Mouse (Mus musculus) yolk sac, embryonic 10.5 days (tissue): ENCODE measurements around the gene Zfp866.

ENCODE experiments used
- DNase-seq: peaks from one replicate; pipeline ENCODE4 v3.0.0-alpha.2; 2017; ENCODE audit warnings: low spot score

The Zfp866 gene

DNA sequence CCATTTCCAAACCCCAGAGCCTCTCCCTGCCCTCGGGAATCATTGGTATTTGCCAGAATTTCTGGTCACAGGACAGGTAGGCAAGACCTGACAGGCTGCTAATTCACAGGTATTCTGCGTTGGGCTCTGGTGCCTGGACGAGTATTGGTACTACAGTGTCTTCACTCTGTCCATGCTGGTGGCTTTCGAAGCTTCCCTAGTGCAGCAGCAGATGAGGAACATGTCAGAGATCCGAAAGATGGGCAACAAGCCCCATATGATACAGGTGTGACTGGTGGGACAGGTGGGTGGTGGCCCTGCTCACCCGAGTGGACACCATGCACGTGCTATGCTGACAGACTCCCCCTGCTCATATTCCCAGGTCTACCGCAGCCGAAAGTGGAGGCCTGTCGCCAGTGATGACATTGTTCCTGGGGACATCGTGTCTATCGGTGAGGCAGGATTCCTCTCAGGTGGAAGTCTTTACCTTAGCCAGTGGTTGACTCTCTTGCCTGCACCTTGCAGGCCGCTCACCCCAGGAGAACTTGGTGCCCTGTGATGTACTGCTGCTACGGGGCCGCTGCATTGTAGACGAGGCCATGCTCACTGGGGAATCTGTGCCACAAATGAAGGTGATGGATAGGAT lies 5.9 kb upstream of the Zfp866 start:
- no peak for DNase-seq

DNA sequence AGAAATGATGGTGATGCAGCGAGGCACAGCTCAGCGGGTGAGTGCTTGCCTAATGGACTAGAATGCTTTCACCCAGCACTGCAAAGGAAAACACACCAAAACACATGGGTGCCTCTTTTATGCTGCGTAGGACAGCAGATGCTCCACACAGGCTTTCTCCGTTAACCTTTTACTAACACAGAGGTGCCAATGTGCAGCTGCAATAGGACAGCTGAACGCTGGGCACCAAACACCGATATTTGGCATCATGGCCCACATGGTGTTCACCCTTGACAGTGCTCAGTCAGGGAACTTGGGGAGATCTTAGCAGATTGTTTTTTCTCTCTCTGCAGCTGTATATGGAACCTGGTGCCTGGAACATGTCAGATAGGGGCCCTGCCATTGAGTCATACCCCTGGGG lies 3.9 kb upstream of the Zfp866 start:
- DNase-seq = no peak

DNA sequence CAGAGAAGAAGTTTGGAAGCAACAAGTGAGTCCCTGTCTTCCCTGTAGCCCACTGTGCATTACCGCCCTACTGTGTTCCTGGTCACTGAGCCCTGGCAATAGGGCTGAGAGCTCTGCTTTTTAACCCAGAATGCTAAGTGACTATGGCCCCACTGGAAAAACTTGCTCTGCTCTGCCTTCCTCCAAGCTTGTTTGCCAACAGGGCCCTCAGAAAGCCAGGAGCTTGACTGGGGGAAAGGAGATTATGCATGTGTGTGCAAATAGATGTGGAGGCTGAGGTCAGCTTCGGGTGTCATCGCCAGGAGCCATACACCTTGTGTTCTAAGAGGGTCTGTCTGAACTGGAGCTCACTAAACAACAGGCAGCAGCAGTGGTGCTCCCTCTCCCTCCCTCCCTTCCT lies 3.1 kb upstream of the Zfp866 start:
- no peak for DNase-seq

DNA sequence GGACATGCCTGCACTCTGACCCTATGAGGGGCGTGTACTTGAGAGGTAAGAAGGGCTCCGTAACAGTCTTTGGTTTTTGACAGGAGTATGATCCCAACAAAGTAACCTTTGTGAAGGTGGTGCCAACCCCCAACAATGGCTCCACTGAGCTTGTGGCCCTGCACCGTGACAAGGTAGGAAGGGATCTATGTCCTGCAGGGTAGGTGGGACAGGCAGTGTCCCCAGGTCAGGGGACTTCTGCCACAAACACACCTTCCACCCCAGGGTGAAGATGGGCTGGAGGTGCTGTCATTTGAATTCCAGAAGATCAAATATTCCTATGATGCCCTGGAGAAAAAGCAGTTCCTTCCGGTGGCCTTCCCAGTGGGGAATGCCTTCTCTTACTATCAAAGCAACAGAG lies 2.7 kb upstream of the Zfp866 start:
- DNase-seq = no peak

DNA sequence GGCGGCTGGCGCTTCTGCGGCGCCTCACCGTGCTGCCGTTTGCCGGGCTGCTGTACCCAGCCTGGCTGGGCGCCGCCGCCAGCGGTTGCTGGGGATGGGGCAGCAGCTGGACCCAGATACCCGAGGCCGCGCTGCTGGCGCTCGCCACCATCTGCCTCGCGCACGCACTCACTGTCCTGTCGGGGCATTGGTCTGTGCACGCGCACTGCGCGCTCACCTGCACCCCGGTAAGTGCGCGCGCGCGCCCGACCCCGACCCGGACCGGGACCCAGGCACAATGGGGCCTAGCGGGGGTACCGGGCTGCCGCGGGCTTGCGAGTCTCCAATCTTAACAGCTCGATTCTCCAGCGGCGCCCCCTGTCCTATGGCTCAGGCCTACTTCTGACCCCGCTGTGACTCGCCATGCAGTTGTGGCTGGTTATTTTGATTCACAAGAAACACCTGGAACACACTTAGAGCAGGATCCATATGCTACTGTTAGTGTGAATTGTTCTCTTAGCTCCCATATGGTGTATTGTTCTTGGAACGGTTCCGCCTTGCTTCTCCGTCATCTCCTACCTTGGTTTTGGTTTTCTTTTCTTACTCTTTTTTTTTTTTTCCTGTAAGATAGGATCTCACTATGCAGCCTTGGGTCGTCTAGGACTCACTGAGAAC lies 564 bp upstream of the Zfp866 start:
- no peak for DNase-seq

DNA sequence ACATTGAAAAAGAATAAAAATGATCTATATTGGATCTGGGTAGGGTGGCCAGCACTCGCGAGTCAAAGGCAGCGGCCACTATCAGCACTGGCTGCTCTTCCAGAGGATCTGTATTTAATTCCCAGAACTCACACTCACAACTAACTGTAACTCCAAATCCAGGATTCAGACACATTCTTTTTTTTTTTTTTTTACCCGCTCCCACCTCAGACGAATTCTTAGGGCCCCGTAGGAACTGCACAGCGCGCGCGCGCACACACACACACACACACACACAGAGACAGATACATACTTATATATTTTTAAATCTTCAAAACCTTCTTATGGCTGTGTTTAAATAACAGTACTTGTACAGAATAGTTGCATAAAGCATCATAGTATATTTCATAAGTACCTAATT lies 614 bp downstream of the Zfp866 start:
- no peak for DNase-seq

DNA sequence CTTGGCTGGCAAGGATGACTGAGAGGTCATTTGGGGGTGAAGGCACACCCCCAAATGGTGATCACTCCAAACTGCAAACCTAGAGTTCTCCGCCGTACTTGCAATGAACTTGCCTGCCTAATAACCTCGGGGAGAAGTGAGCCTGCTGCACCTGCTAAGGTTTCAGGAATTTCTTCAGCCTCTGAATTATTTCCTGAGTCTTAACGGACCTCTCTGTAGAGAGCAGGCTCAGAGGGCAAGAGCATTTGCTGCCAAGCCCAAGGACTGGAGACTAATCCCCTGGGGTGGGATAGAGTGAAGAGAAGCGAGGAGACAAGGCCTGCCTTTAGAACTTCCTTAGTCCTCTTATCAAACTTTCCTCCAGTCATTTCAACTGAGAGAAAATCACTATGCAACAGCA lies 1.2 kb downstream of the Zfp866 start:
- DNase-seq = no peak

DNA sequence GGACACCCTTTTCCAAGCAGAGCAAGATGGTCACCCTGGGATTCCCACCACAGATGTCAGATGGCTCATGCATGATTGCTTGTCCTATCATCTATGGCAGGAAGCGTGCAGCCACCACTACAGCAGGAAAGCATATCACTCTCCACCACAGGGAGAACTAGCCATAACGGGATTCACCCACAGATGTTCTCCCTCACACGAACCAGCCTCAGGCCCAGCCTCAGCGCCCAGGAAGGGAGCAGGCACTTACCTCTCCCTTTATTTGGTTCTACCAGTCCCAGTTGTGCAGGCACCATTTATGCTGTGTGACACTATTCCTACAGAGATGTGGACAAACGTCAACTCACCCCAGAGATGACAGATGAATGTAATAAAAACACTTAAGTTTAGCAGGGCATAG lies 1.9 kb downstream of the Zfp866 start:
- DNase-seq = no peak

DNA sequence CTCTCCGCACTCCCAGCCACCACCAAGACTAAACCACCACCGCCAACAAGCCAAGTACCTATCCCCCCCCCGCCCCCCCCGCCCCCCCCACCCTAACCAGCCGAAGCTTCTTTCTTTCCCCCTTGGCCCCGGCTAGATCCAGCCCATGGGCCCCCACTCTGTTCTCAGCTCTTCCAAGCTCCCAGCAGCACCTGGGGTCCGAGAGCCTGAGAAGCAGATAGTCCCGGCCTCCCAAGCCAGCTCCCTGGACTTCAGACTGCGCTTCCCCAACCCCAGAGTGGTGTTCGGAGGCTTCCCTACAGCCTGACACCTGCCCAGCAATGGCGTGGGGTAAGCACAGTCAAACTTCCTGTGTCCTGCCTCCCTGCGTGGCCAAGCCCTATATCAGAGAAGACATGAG lies 13.9 kb downstream of the Zfp866 start:
- no peak for DNase-seq

DNA sequence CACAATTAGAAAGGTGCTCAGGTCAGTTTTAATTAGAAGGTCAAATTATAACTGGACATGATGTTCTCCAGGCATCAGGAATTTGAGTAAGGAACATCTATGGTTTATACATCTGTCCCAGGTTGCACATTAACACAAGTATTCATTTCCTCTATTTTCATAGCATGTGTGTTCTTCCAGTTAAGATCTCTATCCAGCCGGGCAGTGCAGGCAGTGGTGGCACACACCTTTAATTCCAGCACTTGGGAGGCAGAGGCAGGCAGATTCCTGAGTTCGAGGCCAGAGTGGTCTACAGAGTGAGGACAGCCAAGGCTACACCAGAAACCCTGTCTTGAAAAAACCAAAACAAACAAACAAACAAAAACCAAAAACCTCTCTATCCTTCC lies 15.8 kb downstream of the Zfp866 start:
- DNase-seq = no peak

DNA sequence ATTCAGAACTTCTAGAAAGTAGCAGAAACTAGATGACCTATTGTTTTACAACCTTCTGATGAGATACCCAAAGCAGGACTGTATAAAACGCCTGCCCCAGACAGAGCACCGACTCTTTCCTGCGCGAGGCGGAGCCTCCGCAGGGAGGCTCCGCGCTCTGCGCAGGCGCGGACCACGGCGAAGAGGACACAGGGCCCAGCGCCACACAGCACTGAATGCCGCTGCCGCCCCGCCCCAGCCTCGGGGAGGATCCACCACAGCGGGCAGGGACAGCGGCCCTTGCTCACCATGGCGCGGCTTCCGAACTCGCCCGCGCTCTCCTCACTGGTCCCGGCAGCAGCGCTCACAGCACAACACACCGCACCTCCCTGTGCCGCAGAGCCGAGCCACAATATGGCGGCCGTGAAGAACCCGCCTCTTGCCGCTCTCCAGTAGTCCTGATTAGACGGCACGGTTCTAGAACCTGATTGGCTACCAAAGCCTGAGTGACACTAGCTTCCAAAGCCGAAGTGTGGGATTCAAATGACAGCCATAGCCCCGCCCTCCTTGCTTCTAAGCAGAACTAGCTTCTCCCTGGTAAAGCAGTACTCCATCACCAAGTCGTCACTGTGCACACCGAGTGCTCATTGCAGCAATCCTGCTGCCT lies 16.4 kb downstream of the Zfp866 start, which contains the start of gene Gm20422:
Gene Gm20422, minus strand, starts transcription at position 384 of the 646 bp plus-strand sequence.
- peak; percentile 96 for DNase-seq

DNA sequence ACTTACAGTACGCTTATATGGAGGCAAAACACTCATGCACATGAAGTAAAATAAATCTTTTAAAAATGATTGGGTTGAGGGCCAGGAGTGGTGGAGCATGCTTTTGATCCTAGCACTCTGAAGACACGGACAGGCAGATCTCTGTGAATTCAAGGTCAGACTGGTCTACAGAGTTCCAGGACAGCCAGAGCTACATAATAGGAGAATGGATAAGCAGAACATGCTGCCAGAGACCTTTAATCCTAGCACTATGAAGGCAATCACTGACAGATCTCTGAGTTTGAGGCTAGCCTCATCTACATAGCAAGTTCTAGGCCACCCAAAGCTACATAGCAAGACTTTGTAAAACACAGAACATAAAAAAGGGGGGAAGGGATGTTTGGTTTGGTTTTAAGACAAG lies 18.9 kb downstream of the Zfp866 start:
- no peak for DNase-seq

DNA sequence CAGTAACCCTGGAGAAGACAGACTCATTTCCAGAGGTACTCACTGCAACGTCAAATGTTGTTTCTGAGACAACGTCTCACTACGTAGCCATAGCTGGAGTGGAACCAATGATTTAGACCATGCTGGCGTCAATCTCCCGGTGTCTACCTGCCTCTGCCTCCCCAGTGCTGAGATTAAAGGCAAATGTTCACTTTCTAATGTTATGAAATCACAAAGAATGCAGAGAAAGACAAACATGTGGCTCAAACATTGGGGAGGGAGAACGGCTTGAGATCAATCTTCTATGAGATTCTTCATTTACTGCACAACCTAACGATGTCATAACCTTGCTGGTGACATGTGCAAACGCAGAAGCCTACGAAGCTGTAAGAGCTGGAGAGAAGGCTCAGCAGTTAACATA lies 19.8 kb downstream of the Zfp866 start:
- no peak for DNase-seq

DNA sequence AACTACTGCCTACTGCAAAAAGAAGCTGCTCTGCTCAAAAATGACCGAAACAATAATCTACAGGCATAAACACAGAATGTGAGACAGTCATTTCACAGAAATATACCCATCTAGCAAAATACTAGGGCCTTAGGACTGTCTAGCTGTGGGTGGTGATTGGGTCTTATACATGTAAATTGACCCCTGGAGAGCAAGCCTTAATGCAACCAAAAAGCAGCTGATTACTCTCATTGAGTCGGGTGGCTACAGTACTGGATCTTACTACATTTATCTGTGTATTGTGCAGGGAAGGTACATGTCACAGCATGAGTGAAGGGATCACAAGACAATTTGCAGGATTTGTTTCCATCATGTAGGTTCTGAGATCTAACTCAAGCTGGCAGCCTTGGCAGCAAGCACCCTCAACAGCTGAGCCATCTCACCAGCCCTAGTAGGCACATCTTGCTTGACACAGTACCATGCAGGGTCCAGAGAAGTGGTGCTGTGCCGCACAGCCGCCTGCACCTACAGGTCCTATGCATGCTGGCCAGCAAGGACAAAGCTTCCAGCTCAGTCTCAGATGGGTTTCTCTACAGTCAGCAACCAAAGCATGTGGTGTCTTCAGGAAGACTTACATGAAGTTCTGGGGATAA lies 29.0 kb downstream of the Zfp866 start:
- DNase-seq = no peak

DNA sequence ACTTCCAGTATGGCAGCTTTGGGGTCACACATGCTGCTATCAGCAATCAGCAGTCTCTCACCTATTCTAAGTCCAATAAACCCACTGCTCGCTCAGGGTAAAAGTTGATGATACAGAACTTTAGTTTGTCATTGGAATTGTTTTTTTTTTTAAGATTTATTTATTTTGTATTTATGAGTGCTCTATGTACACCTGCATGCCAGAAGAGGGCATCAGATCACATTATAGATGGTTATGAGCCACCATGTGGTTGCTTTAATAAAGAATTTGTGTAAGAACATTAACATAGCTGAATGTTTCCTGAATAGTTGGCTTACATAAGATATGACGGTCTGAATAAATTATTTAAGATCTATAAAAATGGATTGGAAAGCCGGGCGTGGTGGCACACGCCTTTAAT lies 32.7 kb downstream of the Zfp866 start:
- DNase-seq = no peak

DNA sequence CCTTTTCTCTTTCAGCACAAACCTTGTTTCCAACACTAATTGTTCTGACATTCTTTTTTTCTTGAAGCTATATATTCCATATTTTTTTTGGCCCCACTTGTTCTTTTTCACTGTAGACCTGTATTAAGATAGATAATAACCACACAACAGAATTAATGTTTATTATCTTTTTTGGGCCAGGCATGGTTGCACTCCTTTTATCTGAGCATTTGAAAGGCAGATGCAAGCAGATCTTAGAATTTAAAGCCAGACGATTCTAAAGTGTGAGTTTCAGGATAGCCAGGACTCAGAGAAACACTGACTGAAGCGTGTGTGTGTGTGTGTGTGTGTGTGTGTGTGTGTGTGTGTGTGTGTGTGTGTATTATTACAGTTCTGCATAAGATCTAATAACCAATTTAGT lies 38.5 kb downstream of the Zfp866 start:
- DNase-seq = no peak

DNA sequence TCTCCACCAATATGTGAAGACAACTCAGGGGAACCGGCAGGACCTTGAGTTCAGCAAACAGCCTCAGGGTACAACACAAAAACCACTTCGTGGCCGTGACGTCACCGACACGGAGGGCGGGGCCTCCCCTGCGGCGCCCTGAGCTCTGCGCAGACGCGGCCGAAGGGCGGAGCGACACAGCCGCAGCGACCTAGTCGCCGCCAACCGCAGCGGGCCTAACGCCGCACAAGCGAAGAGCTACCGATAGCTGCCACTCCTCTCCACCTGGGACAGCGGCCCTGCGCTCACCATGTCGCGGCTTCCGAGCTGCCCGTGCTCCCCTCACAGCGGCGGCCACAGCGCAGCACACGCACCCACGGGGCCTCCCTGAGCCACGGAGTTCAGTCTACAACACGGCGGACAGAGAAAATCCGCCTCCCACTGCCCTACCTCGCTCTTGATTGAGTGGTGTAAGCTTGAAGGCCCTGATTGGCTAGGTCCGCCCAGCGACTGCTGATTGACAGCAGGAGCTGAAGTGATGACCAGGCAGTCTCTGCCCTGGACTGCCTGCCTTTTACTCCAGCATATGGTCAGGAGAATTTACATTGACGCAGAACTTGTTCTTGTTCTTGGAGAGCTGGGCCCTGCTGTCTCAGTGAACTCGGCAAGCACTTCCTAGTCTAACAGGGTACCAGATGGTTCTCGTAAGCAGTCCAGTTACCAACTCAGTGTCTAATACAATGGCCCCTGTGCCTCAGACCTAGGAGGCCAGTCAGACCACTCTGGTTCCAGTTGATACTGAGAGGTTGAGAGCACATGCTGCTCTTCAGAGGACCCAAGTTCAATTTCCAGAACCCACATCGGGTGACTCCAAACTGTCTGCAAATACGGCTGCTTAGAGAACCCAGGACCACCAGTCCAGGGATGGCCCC lies 41.2 kb downstream of the Zfp866 start, which contains the start of gene Zfp963:
Gene Zfp963, minus strand, starts transcription at position 427 of the 911 bp plus-strand sequence.
- DNase-seq = peak; percentile 94

DNA sequence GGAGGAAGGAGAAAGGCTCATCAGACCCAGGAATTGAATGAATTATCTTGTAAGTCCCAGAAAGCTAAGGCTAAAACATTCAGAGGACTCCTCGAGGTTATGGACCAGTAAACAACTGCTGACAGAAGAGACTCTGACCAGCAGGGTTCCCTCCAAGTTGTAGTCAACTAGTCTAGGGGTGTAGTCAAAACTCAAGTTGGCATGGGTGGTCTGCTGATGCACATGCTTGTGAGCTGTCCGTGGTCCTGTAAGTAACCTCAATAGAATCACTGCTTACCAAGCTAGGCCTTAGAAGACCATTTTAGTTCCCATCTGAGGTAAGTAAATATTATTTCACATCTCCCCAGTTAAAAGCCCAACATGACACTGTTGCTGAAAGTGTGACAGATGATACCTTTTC lies 49.7 kb downstream of the Zfp866 start:
- no peak for DNase-seq

DNA sequence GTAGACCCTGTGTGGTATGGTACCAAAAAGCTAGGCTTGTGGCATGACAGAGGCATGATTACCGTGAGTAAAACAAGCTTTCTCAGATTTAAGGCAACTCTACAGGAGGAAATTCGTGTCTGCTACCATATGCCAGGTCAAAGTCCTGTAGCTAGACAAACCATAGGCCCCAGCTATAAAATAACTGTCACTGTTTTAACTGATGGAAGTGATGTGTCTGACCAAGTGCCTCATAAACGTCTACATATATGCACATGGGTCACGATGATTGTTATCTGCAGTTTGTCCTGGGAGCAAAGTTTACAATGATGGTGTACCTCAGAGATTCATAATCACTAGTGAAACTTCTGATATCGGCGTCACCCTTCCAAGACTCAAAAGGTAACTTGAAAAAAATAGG lies 50.2 kb downstream of the Zfp866 start:
- no peak for DNase-seq

DNA sequence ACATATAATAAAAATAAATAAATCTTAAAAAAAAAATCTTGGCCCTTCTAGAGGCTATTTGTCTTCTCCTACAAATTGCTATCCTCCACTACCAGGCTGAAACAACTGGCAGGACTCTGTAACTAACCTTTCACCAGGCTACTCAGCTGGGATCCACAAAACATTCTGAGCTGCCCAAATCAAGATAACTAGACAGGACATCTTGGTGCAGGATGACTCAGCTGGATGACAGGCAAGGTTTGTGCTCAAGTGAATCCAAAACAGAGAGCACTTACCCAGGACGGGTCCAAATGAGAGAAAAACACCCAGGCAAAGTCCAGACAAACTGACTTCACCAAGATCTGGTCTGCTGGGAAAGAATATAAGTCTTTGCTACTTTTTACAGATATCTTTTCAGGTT lies 55.5 kb downstream of the Zfp866 start:
- no peak for DNase-seq

DNA sequence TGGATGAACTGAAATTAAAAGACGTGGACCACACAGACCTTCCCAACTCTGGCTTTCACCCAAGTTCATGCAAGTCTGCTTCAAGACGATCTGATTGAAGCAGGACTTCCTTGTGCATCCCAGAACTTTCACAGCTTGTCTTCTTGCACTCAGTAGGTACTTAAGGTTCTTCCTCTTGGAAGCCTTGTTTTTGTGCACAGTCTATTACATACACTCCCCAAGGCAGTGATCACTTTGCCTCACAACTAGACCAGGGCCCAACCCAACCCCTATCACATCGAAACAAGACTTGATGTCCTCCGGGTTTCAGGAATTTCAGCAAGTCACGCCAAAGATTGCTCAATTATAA lies 73.8 kb downstream of the Zfp866 start:
- no peak for DNase-seq
